Mouse (Mus musculus) lung, postnatal 0 days (tissue): Measurements from ENCODE around the gene Tpo. TPM values are rescaled to one million over a fixed set of nuclear protein-coding genes. Genes with fewer than 3 reads are reported as not detected.

Source experiments
- ATAC-seq: fragments of 200-750 bp; cut with Nextera tagmentation; 2 replicates; pipeline ENCODE4 v1.8.0; 2017; ENCODE audit warnings: moderate library complexity
- DNase-seq: peaks from one replicate; pipeline ENCODE4 v3.0.0-alpha.2; 2016; ENCODE audit warnings: low spot score
- H3K27ac ChIP-seq: fragments of 300-500 bp; sonication (generic); 2 replicates; pipeline ENCODE4 v1.5.1; 2014; ENCODE audit warnings: antibody characterized with exemption, mild to moderate bottlenecking, low read length, mixed read lengths
- H3K27me3 ChIP-seq: fragments of 300-500 bp; sonication (generic); replicated peaks from 2 replicates; pipeline ENCODE4 v1.6.1; 2014; ENCODE audit warnings: low read length, mixed read lengths; ENCODE audit not compliant: insufficient read depth
- H3K36me3 ChIP-seq: fragments of 300-500 bp; sonication (generic); 2 replicates; pipeline ENCODE4 v1.6.1; 2014; ENCODE audit warnings: low read length, mixed read lengths; ENCODE audit not compliant: insufficient read depth
- H3K4me1 ChIP-seq: fragments of 300-500 bp; sonication (generic); 2 replicates; pipeline ENCODE4 v1.6.1; 2014; ENCODE audit warnings: antibody characterized with exemption, low read depth, low read length, mixed read lengths; ENCODE audit not compliant: insufficient read depth
- H3K4me2 ChIP-seq: fragments of 300-500 bp; sonication (generic); replicated peaks from 2 replicates; pipeline ENCODE4 v1.6.1; 2014; ENCODE audit warnings: low read depth, mild to moderate bottlenecking, low read length, moderate library complexity, mixed read lengths
- H3K4me3 ChIP-seq: fragments of 300-500 bp; sonication (generic); 2 replicates; pipeline ENCODE4 v1.5.1; 2014; ENCODE audit warnings: low read depth, low read length
- H3K9ac ChIP-seq: fragments of 300-500 bp; sonication (generic); replicated peaks from 2 replicates; pipeline ENCODE4 v1.6.1; 2014; ENCODE audit warnings: low read depth, mild to moderate bottlenecking
- H3K9me3 ChIP-seq: fragments of 300-500 bp; sonication (generic); 2 replicates; pipeline ENCODE4 v1.6.1; 2016; ENCODE audit warnings: low read length, mixed read lengths
- CTCF ChIP-seq: IDR thresholded peaks from 2 replicates; pipeline ENCODE4 v1.5.1; 2016; ENCODE audit warnings: antibody characterized with exemption, mild to moderate bottlenecking
- EP300 ChIP-seq: IDR thresholded peaks from 2 replicates; pipeline ENCODE4 v1.6.1; 2016; ENCODE audit warnings: antibody characterized with exemption, mild to moderate bottlenecking, control low read depth
- WGBS: fragments of 180-500 bp; shearing (Covaris S2); extraction: QIAGEN DNeasy Blood & Tissue Kit; methylation state at CpG from one replicate; pipeline ENCODE4 v1.1.7; 2014; 5-methylcytosine and 5-hydroxymethylcytosine counted together
- polyA plus RNA-seq: library from polyadenylated mRNA; unstranded; fragments of >200 nt; fragmentation: Nextera tagmentation; extraction: Ambion mirVana; gene quantifications from 2 replicates; pipeline ENCODE4 v1.2.1, GENCODE M21; 2015

The Tpo gene
- polyA plus RNA-seq, 1 experiment from 2014 or later: not detected

GRCm38 (mm10) chr12:30029111-30029510, 103.3 kb downstream of the Tpo start:
- Histone ChIP-seq H3K4me3 (no peak overlapping the region), H3K4me1 (0 out of 2 replicates have a peak, but pooled peaks cover 3% of the 10 kb centered on the region), H3K4me2 (no peak overlapping the region), H3K36me3 (no peaks in the 10 kb centered on the region), H3K27ac (no peak overlapping the region), H3K9me3 (no peaks in the 10 kb centered on the region), H3K27me3 (no peaks in the 10 kb centered on the region), H3K9ac (no peak overlapping the region)
- DNase-seq (no peak), ATAC-seq (no peak)
- 79% methylated on average over 1 of the region's 1 CpGs for WGBS
- TF ChIP-seq CTCF (no peak), EP300 (no peak)

GRCm38 (mm10) chr12:30027721-30028340, 104.6 kb downstream of the Tpo start:
- Histone ChIP-seq H3K4me1 (0 out of 2 replicates have a peak, but pooled peaks cover 3% of the 10 kb centered on the region), H3K4me3 (no peak overlapping the region), H3K27ac (no peak overlapping the region), H3K27me3 (no peaks in the 10 kb centered on the region), H3K4me2 (no peak overlapping the region), H3K9ac (no peak overlapping the region), H3K9me3 (no peaks in the 10 kb centered on the region), H3K36me3 (no peaks in the 10 kb centered on the region)
- peak; percentile 48 for ATAC-seq
- WGBS: 42% methylated on average over 3 of the region's 3 CpGs
- DNase-seq: peak; percentile 18
- peak; percentile 17 for TF ChIP-seq CTCF
- peak; percentile 56 for TF ChIP-seq EP300

- no peaks in the 10 kb centered on the region for H3K4me1 ChIP-seq
- peak; percentile 47 for ATAC-seq
- no peak overlapping the region for H3K4me3 ChIP-seq
- DNase-seq: no peak
- H3K27me3 ChIP-seq: no peaks in the 10 kb centered on the region
- no peak overlapping the region for H3K4me2 ChIP-seq
- 63% methylated on average over 2 of the region's 2 CpGs for WGBS
- no peak overlapping the region for H3K9ac ChIP-seq
- H3K36me3 ChIP-seq: no peaks in the 10 kb centered on the region
- H3K9me3 ChIP-seq: no peaks in the 10 kb centered on the region
- TF ChIP-seq CTCF: no peak
- TF ChIP-seq EP300: 0 out of 2 replicates have a peak, but pooled peaks have one; percentile 23
- no peak overlapping the region for H3K27ac ChIP-seq
These were observed 108.1 kb downstream of the Tpo start for GRCm38 (mm10) chr12:30024264-30024825.

GRCm38 (mm10) chr12:30023491-30023890, 108.9 kb downstream of the Tpo start:
- TF ChIP-seq CTCF: no peak
- TF ChIP-seq EP300: no peak
- Histone ChIP-seq H3K36me3 (no peaks in the 10 kb centered on the region; the same call in 1 of the 2 replicates), H3K27me3 (no peaks in the 10 kb centered on the region), H3K9ac (no peak overlapping the region), H3K27ac (no peak overlapping the region), H3K4me2 (no peak overlapping the region), H3K4me3 (no peak overlapping the region), H3K4me1 (no peaks in the 10 kb centered on the region), H3K9me3 (no peaks in the 10 kb centered on the region)
- ATAC-seq (no peak), DNase-seq (peak; percentile 54)
- 30% methylated on average over 3 of the region's 3 CpGs for WGBS

GRCm38 (mm10) chr12:30020447-30020846, 112.0 kb downstream of the Tpo start:
- no peak overlapping the region for H3K27ac ChIP-seq
- no peak for TF ChIP-seq CTCF
- TF ChIP-seq EP300: no peak
- H3K9ac ChIP-seq: no peak overlapping the region
- ATAC-seq (no peak), DNase-seq (no peak)
- H3K9me3 ChIP-seq: no peaks in the 10 kb centered on the region
- no peak overlapping the region for H3K4me3 ChIP-seq
- no peaks in the 10 kb centered on the region for H3K4me1 ChIP-seq
- no peak overlapping the region for H3K4me2 ChIP-seq
- no peaks in the 10 kb centered on the region for H3K27me3 ChIP-seq
- peaks cover 4% of the 10 kb centered on the region; the same call in 1 of the 2 replicates for H3K36me3 ChIP-seq

- TF ChIP-seq EP300: no peak
- TF ChIP-seq CTCF: no peak
- peaks cover 18% of the 10 kb centered on the region; the same call in 1 of the 2 replicates for H3K36me3 ChIP-seq
- H3K4me3 ChIP-seq: no peak overlapping the region
- no peak overlapping the region for H3K4me2 ChIP-seq
- no peak for ATAC-seq
- no peaks in the 10 kb centered on the region for H3K9me3 ChIP-seq
- H3K27me3 ChIP-seq: no peaks in the 10 kb centered on the region
- H3K4me1 ChIP-seq: no peaks in the 10 kb centered on the region
- no peak overlapping the region for H3K27ac ChIP-seq
- 72% methylated on average over 3 of the region's 3 CpGs for whole genome bisulfite sequencing
- DNase-seq: no peak
- no peak overlapping the region for H3K9ac ChIP-seq
These were observed 115.3 kb downstream of the Tpo start for GRCm38 (mm10) chr12:30017131-30017530.
